Mouse (Mus musculus): Measurements from ENCODE around the gene Nlgn3.
A peak's percentile ranks its signal among the peaks of the same experiment; 100 is the strongest.
"Not testable (repeated sequence)": the region's sequence is repeated elsewhere in the genome, so short reads cannot be mapped to it uniquely, and the experiment has no call there.

Nlgn3 gene

DNA sequence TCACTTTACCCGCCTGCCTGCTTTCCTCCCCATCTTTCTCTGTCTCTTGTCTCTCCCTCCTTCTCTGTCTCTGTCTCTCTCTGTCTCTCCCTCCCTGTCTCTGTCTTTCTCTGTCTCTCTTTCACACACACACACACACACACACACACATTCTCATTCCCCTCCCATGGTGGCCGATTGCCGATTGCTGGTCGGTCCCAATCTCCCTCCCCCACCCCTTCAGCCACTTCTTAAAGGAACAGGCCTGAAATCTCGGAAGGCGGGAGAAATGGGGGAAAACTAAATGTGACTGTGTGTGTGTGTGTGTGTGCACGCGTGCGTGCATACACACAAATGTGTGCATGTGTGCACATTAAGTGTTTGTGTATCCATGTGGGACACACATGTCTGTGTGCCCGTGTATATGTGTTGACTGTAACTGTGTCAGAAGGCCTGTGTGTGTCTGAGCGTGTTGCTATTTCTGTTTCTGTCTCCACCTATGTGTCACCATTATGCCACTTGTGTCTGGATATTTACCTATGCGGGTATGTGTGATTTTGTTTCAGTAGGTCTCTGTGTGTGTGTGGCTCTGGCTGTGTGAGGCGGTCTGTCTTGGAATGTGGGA lies 1.6 kb downstream of the Nlgn3 start:
- no peak for DNase-seq

DNA sequence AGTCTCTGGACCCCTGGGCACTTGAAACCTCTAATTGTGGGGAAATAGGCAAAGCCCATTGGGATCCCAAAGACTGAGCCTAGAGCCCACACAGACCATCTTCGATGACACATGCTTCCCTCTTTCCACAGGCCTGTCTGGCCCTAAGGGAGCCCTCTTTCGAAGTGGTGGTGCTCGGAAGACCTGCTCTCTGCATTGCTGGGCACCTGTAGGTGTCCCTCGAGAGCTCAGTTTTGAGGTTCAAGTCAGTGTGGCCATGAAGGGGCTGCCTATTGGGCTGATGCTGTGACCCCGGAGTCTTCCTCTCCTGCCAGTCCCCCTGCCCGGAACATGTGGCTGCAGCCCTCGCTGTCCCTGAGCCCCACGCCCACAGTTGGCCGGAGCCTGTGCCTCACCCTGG lies 2.7 kb downstream of the Nlgn3 start:
- no peak for DNase-seq

DNA sequence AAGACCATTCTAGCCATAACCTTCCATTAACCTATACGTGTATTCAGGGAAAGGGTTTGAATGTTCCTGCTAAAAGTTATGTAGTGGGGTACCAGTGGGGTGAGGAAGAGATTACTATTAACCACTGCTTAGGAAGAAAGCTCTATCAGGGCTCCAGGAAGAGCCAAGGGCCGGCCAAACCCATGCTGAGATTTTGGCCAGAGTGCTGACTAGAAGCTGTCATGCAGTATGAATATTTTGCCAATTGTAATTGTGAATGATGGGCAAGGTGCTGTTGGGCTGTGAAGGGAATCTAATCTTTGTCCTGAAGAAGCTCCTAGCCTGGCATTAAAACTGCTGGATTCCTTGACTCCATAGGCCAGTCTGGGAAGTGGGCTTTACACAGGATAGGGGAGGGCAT lies 5.7 kb downstream of the Nlgn3 start:
- DNase-seq = no peak

DNA sequence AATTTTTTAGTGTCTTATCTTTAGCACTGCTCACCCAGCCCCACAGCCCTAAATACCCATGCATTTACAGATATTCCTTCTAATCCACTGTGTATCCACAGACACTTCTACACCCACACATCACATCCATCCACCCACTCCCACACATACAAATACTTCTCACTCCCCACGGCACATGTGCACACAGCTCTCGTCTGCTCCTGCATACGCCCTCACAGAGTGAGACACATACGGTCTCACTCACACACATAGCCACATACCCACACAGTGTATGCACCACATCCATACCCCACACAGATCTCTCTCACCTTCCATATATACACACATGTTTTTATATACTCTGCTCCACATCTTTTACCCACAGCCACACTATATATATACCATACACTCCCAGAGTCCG lies 10.3 kb downstream of the Nlgn3 start:
- DNase-seq = no peak

DNA sequence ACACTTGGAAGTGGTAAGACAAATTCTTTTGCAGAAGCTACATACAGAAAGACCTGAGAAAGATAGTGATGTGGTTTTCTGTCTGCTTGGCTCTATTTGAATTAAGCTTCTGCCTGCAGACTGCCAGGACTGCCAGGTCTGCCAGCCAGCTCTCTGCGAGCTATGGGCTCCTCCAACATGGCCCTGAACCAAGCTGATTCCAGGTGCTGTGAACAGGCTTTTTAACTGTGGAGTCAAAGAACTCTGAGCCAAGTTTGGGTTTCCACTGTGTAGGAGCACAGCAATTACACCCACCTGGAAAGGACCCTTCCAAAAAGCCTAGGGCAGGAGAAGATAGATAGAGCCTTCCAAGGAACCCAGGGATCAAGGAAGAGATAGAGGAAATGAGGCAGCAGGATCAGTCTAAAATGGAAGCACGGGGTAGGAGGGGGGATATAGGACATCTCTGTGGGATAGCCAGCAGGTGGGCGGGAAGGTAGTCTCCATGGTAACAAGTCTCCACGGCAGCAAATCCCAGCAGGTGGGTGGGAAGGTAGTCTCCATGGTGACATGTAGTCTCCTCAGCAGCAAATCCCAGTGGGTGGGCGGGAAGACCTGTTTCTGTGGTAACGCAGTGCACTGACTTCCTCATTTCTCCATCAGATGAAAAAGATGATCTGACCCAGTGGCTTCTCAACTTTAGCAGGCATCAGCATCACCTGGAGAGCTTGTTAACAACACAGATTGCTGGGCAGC lies 14.8 kb downstream of the Nlgn3 start:
- DNase-seq = no peak

DNA sequence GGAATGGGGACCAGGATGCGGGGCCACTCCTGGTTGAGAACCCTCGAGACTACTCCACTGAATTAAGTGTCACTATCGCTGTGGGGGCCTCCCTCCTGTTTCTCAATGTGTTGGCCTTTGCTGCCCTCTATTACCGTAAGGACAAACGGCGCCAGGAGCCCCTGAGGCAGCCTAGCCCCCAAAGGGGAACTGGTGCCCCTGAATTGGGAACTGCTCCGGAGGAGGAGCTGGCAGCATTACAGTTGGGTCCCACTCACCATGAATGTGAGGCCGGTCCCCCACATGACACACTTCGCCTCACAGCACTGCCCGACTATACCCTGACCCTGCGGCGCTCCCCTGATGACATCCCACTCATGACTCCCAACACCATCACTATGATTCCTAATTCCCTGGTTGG lies 20.8 kb downstream of the Nlgn3 start:
- no peak for DNase-seq

DNA sequence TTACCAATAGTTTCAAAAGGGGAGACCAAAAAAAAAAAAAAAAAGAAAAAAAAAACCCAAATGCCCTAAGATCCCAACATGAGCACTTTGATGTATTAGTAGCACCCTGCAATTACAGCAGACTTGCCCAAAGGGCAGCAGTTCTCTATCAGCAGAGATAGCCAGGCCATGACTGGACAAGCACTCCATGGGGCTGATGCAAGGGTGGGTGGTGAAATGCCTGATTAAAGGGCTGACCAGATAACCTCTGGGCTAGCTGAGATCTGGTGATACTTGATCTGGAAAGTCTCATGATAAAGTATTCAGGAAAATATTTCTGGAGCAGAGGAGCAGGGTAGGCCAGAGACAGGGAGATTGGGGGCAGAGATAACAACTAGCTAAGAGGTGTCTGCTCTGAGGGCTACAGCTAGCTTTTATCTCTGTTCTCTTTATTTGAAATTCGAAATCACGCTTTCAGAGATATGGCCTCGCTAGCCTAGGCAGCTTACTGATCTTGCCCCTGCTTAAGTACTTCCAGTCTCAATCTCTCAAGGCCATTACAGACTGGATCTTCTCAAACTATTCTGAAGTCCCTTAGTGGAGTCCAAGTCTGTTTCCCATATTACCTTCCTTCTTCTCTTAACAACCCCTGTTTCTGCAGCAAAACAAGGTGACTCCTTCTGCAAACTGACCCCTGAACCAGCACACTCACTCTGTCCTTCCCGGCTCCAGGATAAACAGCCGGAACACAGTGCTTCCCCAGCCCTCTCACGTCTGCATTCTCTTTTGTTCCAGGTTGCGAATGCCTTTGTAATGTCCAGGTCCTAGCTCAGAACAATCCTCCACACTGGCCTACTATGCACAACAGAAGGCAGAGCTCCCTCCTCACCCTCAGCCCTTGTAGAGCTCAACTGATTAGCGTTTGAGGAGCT lies 27.3 kb downstream of the Nlgn3 start:
- no peak for DNase-seq

DNA sequence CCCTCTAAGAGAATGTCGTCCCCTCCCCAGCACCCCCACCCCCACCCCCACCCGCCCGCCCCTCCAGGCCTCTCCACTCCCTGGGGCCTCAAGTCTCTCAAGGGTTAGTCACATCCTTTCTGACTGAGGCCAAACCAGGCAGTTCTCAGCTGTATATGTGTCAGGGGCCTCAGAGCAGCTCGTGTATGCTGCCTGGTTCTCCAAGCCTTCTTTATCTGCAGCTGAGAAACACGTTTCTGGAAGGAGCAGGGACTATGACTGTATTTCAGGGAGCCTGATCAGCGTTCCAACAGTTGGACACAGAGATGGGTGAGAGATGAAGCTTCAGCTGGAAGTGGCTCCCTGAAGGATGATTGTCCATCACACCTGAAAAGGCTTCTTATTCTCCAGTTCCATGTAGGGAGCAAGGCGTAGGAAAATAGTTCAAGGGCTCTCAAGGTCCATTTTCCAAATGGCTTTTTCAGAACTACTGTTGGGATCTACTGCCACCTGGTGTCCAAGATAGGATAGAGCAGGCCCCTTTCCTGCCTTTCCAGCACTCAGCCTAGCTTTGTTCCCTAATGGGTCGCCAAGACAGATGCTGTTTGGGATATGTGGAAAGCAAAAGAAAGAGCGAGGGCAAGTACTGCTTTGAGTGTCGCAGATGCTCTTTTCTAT lies 30.5 kb downstream of the Nlgn3 start:
- peak; percentile 28 to 68 for DNase-seq

DNA sequence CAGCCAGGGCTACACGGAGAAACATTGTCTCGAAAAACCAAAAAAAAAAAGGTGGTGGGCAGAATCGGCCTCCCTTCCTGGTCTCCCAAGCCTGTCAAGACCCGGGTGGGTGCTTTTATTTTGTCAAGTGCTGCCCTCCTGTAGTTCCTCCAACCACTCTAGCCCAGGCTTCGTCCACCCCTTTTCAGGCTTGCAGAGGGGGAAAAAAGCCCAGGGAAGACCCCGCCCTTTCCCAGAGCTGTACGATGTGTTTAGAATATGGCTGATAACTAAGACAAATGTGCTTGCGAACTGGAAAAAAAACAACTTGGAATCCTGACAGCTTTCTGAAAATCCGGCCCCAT lies 33.0 kb downstream of the Nlgn3 start:
- DNase-seq = no peak

DNA sequence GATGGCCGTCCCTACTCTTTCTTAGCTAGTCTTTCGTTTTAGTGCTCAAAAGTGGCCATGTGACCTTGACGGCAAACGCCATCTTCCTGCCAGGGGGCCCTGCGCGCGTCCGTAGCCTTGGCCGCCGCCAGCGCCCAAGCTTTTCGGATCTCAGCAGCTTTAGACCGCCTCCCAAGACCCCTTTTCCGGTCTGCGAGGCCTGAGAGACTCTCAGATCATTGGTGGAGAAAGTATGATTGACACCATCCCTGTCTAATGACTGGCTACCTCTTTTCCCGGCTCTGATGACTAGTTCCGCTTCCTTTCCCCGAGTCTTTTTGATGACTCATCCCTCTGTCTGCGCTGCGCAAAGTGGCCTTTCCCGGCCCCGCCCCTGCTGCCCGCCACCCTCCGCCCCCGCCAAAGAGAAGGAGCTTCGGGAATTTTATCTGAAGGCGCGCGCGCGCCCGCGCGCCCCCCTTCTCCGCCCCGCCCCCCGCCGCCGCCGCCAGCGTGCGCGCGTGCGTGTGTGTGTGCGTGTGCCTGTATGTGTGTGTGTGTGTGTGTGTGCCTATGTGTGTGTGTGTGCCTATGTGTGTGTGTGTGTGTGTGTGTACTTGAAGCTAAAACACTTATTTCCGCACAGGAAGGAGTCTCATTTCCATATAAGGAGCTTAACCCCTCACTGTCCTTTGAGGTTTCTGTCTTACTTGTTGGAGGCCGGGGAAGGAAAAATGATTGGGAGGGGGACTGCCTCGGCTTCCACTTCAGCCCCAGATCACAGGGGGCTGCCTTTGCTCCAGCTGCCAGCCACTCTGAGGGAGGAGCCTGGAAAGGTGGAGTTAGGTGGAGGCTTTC lies 33.6 kb downstream of the Nlgn3 start:
- peak; percentile 88 to 95 for DNase-seq

DNA sequence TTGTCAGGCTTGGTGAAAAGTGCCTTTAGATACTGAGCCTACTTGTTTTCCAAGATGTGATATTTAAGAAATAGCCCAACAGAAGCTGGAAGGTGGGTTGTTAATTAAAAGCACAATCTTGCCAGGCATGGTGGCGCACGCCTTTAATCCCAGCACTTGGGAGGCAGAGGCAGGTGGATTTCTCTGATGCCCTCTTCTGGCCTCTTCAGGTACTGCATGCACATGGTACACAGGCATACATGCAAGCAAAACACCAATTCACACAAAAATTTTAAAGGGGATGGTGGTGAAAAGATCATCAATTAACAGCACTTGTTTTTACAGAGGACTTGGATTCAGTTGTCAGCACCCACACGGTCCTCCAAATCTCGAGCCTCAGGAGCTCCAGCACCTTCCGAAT lies 35.6 kb downstream of the Nlgn3 start:
- no peak for DNase-seq

DNA sequence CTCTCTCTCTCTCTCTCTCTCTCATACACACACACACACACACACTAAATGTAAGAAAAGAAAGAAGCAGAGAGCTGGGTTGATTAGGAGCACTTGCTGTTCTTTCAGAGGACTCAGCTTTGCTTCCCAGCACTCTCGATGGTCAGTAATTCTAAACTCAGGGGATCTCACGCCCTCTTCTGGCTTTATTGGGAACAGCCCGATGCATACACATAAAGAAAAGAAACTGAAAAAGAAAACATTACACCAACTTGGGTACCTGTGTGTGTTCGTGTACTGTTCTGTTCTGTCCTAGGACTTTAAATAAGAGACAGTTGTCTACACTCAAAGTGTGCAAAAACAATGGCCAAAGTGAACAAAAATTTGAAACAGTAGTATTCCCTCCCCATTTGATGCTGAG lies 39.7 kb downstream of the Nlgn3 start:
- no peak for DNase-seq

DNA sequence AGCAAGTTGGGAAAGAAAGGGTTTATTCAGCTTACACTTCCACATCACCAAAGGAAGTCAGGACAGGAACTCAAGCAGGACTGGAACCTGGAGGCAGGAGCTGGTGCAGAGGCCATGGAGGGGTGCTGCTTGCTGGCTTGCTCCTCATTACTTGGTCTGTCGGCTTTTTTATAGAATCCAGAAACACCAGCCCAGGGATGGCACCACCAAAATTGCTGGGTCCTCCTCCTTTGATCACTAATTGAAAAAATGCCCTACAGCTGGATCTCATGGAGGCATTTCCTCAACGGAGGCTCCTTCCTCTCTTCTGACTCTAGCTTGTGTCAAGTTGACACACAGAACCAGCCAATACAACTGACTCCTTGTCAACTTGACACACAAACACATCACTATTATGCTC lies 43.9 kb downstream of the Nlgn3 start:
- DNase-seq = not testable (repeated sequence)

DNA sequence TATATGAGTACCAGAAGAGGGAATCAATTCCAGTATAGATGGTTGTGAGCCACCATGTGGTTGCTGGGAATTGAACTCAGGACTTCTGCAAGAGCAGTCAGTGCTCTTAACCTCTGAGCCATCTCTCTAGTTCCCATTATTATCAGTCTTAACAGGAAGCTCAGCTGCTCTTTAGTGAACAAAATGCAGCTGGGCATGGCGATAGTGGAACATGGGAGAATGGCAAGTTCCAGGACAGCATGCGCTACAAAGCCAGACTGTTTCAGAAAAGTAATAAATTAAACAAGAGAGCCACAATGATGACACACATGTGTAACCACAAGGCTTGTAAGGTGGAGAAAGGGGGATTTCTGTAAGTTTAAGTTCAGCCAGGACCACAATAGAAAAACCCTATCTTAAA lies 46.5 kb downstream of the Nlgn3 start:
- no peak for DNase-seq

DNA sequence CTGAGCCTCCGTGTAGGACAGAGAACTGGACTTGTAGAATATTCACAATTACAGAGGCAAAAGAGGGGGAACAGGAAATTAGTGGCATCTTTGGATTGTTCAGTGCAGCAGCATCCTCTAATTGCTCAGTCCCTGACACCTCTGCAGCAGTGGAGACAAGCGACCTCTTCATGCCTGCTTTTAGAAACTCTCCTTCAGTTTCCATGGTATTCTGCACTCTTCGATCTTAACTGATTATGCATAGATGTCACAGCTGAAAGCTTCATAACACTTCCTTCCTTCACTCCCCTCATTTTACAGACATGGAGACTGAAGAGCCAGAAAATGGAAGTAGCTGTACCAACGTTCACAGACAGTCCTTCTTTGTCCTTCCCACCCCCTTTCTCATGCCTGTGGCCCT lies 47.5 kb downstream of the Nlgn3 start:
- no peak for DNase-seq

DNA sequence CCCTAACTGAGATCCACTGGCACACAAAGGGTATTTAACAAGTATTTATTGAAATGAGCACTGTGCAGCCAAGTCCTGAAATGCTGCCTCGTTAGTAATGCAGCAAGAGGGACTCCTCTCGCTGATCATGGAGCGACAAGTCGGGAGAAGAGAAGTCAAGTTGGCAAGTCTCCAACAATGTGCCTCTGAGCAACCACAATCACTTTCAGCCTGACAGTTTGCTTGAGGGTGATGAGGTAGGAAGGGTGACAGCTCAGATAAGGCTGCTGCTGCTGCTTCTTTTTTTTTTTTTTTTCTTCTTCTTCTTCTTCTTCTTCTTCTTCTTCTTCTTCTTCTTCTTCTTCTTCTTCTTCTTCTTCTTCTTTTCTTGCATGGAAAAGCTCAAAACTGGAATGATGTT lies 52.2 kb downstream of the Nlgn3 start:
- DNase-seq = no peak

DNA sequence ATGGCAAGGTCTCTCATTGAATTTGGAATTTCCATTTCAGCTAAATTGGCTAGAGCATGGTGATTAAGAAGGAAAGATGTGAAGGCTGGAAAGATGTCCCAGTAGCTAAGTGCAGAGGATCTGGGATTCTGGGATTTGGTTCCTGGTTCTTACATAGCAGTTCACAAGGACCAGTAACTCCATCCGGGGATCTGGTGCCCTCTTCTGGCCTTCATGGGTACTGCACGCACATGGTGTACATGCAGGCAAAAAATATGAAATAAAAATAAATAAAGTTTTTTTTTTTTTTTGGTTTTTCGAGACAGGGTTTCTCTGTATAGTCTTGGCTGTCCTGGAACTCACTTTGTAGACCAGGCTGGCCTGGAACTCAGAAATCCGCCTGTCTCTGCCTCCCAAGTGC lies 59.9 kb downstream of the Nlgn3 start:
- not testable (repeated sequence) for DNase-seq

DNA sequence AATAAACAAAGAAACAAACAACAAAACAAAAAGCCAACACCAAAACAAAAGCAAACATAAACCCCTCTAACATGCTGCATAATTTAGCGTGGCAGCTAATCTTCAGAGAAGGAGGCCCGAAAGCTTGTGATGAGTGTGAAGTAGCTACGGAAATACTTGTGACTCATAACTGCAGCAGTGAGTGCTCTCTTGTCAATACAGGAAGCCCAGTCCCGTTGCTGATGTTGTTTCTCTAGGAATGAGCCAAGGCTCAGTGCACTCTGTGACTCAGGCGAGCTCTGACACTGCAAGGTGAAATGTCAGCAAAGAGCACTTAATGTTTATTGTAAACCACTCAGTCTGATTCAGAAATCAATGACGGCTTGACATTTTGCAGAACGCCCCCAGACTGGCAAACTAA lies 70.0 kb downstream of the Nlgn3 start:
- DNase-seq = no peak

DNA sequence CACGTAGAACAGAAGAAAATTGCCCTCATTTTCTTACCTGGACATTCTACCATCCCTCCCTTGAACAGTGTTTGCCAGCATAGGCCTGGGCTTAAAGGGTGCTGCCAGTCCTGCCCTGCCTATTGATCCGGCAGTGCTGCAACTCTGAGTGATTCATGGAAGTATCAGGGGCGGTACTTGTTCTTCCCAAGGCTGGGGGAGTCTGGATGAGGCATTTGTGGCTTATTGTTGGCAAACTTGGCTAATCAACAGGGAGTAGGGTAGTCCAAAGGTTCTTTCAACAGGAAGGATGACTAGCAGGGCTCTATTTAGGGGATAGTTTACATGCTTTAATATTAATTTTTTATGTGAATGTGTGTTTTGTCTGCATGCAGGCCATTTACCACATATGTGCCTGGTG lies 71.6 kb downstream of the Nlgn3 start:
- DNase-seq = no peak

DNA sequence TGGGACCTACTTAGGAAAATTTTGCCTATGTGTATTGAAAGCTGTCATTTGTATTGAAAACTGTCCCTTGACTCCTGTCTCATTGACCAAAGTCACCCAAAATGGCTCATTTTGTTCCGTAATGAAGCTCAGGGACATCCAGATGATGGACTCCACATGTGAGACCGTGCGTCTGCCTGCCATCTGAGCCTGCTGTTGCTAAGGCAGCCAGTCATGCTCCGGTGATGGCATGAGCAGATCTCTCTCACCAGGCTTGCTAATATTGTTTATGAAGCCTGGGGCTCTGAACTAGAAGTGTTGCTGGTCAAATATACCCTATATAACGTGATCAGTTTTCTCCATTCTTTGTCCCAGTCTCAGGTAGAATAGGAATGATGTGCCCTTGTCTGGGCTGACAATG lies 74.0 kb downstream of the Nlgn3 start:
- DNase-seq = no peak
